Mouse (Mus musculus) T-helper 1 cell (primary cell): Measurements from ENCODE around the gene Ppp3ca.
"Not testable (repeated sequence)": the region's sequence is repeated elsewhere in the genome, so short reads cannot be mapped to it uniquely, and the experiment has no call there.

ENCODE experiments used
- in situ Hi-C: fragments of 300-600 bp; cut with MboI, MseI; formaldehyde crosslinking; loops from one replicate; pipeline ENCODE4 v1.15.1; 2025; ENCODE audit warnings: high pct_unique_total_duplicates

Ppp3ca gene

DNA sequence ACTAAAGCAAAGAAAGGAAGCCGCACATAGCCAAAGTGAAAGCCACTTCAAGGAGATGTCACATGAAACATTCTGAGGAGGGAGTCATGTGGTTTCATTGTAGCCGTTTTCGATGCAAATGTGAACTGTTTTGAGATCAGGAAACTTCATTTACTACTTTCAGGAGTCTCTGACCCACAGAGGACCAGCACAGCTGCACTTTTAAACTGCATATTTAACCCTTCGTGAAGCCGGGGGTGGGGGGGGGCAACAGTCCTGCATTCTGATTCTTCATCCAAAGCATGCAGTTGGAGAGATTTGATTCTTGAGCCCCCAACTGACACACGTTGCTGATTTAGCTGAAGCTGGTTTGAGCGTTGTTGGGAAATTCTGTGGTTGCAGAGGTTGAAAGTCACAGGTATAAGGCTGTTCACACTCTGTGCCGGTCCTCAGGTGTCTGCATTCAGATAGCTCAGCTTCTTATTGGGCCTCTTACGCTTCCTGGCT, 18.2 kb downstream of the Ppp3ca start:
- in situ Hi-C loops, result no loop called here

DNA sequence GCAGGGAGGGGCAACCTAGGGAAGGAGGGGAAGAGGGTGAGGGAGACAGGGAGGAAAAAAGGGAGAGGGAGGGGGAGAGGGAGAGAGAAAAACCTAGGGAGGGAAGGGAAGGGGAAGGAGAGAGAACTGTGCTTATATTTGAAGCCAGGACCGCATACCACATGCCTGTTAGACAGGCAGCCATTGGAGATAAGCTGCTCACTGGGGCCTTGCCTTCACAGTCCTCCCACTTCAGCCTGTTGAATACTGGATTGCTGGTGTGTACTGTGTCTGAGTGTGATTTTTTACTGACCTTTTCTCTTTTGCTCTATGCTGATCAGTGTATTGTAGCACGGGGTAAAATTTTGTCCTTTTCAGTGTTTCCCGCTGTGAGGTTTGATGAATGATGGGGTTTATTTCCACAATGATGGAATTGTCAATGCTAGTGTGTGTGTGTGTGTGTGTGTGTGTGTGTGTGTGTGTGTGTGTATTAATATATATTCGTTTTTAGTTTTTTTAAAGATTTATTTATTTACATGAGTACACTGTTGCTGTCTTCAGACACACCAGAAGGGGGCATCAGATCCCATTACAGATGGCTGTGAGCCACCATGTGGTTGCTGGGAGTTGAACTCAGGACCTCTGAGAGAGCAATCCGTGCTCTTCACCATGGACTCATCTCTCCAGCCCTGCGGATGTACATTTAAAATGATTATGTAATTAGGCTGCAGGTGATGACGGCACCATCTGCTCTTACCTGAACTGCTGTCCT, 20.0 kb downstream of the Ppp3ca start:
- in situ Hi-C loops, result no loop called here

DNA sequence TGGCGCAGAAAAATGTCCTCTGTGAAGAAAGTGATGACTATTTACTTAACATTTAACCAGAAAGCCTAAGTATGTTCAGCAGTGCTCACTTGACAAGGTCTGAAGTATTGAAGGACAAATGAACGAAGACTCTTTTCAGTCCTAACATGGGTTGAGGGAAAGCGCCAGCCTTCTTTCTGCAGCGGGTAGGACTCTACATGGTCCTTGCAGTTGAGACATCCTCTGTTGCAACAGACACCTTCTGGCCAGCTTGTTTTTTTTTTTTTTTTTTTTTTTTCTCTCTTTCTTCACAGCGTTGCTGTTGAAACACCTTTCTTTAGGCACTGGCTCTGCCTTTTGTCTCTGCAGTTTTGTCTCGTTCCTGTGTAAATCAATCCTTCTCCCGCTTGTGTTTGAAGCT, 22.1 kb downstream of the Ppp3ca start:
- in situ Hi-C loops, result no loop called here

DNA sequence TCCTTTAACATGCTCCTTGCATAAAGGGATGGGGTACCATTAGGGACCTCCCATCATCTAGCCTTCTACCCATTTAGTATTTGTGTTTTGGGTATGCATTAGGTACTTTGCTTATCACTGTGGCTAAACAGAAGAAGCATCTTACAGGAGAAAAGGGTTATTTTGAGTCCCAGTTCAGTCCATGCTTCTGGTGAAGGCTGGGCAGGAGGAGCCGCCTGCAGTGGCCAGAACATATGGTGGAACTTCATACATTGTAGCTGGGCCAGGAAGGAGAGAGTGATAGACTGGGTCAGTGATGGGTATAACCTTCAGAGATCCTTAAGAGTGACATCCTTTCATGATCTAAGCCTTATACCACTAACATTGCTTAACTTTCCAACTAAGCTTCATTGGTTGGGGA, 23.6 kb downstream of the Ppp3ca start:
- in situ Hi-C loops, result no loop called here

DNA sequence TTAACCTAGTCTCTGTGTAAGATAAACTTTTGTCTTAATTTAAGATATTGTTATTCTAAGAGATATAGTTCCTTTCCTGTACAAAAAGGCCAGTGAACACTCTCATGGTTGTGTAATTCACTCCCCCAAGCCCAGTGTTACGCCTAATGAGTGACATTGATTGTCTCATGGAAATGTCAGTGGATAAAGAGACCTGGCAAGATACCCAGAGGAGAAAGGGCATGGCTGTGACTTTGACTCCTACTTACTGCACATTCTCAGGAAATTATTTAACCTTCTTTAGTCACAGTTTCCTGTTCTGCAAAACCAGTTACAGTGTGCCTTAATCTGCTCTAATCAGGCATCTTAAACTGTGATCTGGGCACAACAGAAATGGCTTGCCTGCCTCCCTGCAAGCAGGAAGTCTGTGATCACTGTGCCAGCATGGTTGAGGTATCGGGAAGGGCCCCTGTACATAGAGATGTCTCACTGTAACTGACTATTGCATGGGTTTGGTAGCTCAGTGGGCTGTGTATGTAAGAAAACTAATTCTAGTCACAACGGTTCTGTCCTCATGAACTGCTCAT, 27.8 kb downstream of the Ppp3ca start:
- in situ Hi-C loops, result no loop called here

DNA sequence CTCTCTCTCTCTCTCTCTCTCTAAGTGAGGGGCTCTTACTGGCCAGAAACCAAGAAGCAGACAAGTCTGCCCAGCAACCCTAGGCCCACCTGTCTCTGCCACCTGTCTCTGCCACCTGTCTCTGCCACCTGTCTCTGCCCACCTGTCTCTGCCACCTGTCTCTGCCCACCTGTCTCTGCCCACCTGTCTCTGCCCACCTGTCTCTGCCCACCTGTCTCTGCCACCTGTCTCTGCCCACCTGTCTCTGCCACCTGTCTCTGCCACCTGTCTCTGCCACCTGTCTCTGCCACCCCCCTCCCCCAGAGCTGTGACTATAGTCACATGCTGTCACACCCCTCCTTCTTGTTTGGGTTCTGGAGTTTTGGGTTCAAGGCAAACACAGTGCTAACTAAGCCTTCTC, 29.8 kb downstream of the Ppp3ca start:
- in situ Hi-C loops, result not testable (repeated sequence)

DNA sequence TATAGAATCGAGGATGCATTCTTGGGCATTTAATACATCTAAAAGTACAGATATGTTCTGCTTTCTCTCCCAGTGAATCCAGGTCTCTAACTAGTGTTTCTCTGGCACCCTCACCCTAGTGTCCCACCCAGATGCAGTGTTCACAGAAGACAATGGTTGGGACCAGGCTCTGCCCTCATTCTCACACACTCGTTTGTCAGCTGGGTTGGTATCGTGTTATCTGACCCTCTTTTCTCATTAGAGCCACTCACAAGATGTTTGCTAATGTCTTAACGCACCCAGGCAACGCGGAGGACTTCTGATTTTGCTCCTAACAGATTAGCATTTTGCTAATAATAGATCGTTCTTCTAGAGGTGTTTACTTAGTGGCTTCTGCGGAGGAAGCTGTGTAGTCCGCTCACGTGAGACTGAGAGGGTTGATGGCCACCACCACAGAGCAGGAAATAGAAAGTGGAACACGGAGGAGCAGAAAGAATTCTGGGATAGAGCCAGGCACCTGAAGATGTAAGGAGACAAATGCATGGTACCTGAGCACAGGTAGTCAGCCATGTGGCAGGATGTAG, 30.6 kb downstream of the Ppp3ca start:
- in situ Hi-C loops, result no loop called here

DNA sequence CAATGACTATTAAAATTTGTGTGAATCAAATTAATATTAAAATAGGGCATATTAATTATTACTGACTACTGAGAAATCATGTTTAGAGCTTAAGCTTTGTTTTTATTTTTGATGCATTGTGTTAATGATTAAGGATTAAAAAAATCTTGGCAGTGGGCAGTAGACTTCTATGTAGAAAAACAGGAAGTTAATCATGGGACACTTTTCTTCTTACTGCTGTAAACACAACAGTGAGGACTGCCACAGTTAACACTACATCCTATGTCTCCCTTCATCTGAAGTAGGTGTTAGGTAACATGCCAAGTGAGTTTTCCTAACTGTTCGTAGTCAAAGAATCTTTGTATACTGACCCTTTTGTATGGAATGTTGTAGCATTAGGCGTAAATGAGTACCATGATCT, 32.9 kb downstream of the Ppp3ca start:
- in situ Hi-C loops, result no loop called here

DNA sequence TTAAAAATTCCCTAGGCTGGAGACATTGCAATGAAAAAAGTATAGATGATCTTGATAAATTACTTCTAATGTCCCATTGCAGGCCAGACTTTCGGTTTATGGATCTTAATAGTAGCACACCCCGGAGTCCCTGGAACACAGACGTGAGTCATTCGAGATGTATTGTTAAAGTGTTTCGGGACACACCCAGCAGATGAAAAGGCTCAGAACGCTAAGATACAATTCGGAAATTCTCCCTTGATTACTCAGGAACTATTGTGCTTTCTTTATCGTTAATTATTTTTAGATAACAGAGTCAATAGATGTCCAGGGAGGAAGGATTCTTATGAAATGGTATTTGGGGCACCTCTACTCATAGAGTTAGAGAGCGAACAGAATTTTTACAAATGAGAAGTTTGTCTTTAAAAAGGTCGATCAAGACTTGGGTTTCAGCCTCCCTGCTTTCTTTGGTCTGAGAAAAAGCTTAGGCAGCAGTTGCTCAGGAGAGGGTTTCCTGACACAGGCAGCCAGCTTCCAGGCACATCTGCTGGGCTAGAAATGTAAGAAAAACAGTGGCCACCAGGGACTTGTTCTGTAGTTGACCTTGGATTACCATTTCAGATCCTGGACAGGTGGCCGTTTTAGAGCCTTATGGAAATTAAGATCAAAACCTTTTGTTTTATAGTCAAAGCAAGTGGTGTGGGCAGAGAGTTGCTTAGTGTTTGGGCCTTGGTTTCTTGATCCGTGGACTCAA, 34.8 kb downstream of the Ppp3ca start:
- in situ Hi-C loops, result no loop called here

DNA sequence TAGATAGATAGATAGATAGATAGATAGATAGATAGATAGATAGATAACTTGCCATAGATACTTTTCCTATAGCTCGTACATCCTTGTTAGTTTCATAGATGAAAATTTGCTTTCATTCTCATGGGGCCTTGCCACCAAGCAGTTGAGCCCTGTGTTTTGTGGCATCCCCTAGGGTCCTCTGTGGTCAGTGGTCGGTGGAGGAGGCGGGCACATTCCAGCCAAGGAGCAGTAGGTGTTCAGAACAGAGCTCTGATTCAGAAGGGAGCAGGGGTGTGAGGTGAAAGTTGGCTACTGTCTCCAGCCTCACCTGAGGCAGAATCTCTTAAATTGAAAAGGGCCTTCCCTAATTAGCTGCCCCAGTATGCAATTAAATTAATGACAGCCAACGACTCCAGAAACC, 36.1 kb downstream of the Ppp3ca start:
- in situ Hi-C loops, result no loop called here

DNA sequence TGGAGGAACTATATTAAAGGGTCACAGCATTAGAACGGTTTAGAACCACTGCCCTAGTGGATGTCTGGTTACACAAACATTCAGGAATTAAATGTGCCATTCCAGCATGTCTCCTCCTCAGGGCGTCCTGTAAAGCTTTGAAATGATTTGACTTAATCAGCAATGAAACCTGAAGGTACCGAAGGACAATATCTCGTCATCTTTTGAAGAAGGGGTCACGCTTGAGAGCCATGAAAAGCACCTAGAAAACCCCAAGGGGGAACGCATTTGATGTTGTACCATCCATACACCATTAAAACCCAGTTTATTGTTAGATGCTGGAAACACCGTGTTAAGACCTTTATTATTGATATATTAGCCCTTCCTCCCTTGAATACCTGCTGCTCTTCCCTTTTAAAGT, 36.8 kb downstream of the Ppp3ca start:
- in situ Hi-C loops, result no loop called here

DNA sequence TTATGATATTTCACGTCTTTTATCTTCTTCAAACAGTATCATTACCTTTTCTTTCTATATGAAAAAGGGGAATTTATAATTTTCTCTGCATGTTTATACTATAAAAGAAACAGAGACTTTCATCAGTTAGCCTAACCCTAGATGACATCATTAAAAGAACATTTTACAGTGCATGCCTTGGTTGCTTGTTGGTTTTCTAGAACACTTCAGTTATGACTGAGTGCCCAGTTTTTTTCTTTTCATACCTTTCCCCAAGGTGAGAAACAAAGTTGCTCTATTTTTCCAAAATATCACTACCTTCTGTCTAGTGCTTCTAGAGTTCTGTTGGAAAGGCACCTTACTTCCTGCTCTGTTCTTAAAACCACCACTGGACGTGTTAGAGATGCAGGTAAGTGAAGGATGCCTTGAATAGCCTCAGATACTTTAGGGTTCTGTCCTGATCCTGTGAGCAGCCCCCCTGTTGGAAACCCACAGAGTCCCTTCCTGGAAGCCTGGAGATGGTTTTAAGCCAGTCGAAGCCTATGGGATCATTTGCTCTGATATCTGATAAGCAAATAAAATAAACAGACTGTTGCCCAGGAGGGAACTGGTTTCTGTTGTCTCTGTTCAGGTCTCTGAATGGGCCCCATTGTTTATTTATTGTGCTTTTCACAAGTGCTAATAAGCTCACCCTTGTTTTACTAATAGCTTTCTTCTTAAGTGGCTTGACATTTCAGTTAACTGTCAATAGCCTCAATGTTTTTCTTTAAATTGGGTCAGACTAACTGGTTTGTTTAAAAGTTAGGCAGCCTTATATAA, 37.5 kb downstream of the Ppp3ca start:
- in situ Hi-C loops, result no loop called here

DNA sequence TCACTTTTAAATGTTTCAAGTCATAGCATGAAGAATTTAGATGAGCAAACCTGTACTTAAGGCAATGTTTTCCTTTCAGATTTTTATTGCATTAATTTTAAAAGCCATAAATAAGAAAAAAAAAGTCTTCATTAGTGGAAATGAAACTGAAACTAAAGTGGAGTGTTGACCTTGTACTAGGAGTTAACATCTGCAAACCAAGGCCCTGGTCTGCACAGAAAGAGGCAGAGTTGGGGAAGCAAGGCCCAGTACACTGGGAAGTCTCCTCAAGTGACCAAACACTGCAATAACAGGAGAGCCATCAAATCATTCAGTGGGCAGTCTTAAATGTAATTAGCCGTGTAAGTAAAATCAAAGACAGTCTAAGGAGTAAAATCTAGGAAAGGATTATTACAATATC, 38.3 kb downstream of the Ppp3ca start:
- in situ Hi-C loops, result no loop called here

DNA sequence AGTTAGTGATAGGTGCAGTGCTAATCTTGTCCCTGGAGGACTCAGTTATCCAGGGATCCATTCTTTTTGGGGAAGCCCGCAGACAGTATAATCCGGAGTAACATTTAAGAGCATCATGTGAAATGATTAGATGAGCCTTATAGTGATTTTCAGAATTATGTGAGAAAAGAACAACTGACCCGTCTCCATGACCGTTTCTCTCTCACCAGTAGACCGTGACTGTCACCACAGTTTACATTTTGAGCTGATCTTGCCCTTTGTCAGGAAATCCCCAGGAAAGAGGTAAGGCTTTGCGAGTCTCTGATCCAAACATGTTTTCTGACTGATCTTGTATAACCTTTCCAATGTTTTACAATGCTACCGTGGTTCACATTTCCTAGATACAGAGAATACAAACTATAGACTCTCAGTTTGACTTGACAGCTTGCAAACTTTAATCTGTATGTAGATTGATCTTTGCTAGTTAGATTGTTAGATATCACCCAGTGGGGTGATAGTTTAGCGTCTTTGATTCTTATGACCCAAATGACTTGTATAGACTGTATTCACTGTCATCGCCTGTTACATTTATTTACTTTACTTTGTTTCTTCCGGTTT, 40.5 kb downstream of the Ppp3ca start:
- in situ Hi-C loops, result no loop called here

DNA sequence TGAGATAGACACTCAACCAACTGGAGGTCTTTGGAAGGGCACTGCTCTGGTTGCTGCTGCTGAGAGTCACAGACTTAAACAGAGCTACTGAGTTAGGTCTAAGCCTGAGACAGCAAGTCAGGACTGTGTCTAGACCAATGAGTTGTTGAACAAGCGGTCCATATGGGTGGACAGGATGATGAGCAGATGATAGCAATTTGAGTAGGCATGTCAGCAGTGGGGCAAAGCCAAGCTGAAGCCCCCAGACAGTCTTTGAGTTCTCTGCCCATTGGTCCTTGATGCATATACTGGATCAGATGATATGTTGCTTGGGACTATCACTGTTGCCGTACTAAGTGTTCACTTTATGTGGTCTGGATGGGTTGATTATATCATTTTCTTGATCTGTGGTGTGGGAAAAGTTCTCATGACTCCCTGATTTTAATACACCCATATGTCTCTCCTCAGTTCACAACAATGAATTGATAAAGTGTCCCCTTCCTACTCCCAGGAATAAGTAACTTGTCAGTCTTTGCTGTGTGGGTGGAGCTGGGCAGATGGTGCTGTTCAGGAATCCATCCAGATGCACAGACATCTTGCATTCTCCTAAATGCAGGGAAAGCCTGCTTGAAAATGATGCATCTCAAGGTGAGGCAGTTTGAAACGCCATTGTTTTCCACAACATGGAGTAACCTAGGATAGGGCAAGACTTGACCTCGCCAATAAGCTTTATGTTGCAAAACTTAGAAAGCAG, 44.5 kb downstream of the Ppp3ca start:
- in situ Hi-C loops, result no loop called here

DNA sequence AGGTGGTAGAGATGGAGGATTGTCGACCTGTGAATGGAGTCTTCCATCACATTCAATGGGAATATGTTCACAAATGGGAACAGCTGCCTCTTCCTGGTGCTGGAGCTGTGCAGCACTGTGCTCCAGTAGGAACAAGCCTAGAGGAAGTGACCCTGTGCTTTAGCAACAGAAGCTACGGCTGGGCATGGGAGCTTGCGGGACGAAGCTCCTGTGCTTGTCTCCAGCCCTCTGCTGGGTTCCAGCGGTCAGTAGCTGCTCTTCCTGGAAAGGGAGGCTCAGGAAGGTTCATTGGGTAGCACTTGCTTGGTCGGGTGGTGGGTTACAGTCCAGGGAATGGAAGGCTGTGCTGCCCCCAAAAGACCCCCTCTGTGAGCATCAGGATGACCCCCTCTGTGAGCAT, 46.3 kb downstream of the Ppp3ca start:
- in situ Hi-C loops, result no loop called here

DNA sequence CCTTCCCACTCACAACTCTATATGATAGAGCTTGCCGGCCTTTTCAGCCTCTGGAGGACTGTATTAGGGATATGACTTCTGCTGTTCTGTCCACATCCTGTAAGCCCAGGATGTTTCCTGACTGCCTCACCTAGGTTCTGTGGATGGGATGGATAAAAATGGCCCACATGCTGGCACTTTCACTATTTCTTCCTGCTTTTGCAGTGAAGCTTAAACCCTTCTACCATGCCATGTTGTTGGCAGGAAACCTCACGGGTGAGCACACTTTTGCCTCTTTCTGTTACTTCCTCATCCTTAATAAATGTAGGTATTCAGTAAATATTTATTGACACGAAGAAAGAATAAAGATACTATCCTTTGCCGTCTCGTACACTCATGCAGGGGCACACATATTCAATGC, 48.5 kb downstream of the Ppp3ca start:
- in situ Hi-C loops, result no loop called here

DNA sequence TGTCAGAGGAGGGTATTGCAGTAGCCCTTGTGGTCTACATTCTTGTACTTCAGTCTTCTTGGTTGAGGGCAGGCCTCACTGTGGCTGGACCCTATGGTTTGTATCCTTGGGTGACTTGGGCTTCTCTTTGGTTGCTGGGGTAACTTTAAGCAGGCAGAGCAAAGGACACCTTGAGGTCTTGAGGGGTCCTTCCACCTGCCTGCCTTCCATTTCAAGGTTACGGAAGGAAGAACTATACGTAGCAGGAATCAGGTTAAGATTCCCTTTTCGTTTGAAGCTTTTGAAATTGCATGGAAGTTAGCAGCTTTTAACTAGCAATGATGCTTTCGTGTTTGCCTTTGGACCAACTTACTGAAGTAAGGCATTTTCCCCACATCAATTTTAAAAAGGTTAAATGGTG, 51.3 kb downstream of the Ppp3ca start:
- in situ Hi-C loops, result no loop called here

DNA sequence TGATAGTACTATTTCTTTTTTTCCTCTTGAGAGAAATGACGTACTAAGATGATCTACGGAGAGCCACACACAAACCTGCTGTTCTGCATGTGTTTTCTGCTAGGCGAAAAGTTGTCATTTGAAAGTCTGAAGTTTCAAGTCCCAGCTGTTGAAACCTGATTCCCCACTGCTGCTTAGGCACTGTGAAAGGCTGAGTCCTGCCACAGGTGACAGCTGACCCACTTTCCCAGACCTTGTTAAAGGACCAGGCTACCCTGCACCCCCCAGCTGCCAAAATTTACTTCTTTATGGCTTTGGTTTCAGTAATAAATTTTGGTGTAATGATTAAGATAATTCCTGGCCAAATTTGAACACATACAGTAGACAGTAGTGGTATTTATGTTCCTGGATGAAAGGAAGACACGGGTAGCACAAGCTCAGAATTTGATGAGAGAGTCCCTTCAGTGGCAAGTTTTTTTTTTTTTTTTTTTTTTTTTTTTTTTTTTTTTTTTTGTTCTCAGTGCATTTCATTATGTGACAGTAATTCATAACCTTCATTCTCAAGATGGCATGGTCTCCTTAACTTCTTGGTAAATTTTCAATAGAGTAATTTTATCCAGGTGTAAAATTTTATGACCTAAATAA, 52.0 kb downstream of the Ppp3ca start:
- in situ Hi-C loops, result no loop called here

DNA sequence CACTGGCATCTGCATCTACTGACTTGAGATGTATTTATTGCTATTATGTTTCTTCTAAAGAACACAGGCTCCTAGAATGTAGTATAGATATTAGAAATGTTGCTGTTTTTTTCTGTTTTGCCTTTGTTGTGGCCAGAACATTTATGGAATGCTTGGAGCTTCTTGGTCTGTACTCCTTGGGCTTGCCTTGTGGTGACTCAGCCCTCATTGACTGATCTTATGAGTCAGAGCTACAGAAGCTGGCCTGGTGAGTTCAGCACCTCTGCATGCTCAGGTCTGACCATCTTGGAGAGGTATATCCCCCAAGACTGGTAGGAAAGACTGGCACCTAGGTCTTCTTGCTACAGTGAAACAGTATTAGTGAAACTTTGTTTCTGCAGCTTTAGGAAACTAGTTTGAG, 52.6 kb downstream of the Ppp3ca start:
- in situ Hi-C loops, result no loop called here
